Mouse (Mus musculus): ENCODE measurements at regions not wholly inside any gene's neighbourhood (a gene's known extent, or its start where the extent isn't known, plus 50 kb on each side); places are given as distances from the start of the nearest gene placed in this dataset.

- intact Hi-C loops (cut with DNase I) = no loop called here
- no peak for DNase-seq
These were observed 56.9 kb upstream of the Pik3r1 start for GRCm38 (mm10) chr13:101824962-101825361.

- intact Hi-C loops (cut with DNase I) = no loop called here
- DNase-seq = no peak
These were observed 64.0 kb upstream of the Pik3r1 start for GRCm38 (mm10) chr13:101831872-101832629.

- no peak for DNase-seq
- intact Hi-C loops (cut with DNase I) = no loop called here
These were observed 66.5 kb upstream of the Pik3r1 start for GRCm38 (mm10) chr13:101834546-101834945.

- intact Hi-C loops (cut with DNase I) = no loop called here
- no peak for DNase-seq
These were observed 69.0 kb upstream of the Pik3r1 start for GRCm38 (mm10) chr13:101836992-101837391.

- DNase-seq = no peak
- intact Hi-C loops (cut with DNase I) = no loop called here
These were observed 76.7 kb upstream of the Pik3r1 start for GRCm38 (mm10) chr13:101844461-101845440.

- intact Hi-C loops (cut with DNase I) = no loop called here
- no peak for DNase-seq
These were observed 78.0 kb upstream of the Pik3r1 start for GRCm38 (mm10) chr13:101846016-101846415.

GRCm38 (mm10) chr13:101847879-101848600 is 80.0 kb upstream of the Pik3r1 start:
- no peak for DNase-seq
- intact Hi-C loops (cut with DNase I) = no loop called here

- no peak for DNase-seq
- intact Hi-C loops (cut with DNase I) = no loop called here
These were observed 80.7 kb upstream of the Pik3r1 start for GRCm38 (mm10) chr13:101848601-101849147.

- DNase-seq = no peak
- intact Hi-C loops (cut with DNase I) = no loop called here
These were observed 81.4 kb upstream of the Pik3r1 start for GRCm38 (mm10) chr13:101849416-101849815.

GRCm38 (mm10) chr13:101851329-101851728 is 83.3 kb upstream of the Pik3r1 start:
- intact Hi-C loops (cut with DNase I) = no loop called here
- DNase-seq = no peak

- intact Hi-C loops (cut with DNase I) = no loop called here
- DNase-seq = no peak
These were observed 84.9 kb upstream of the Pik3r1 start for GRCm38 (mm10) chr13:101852960-101853359.

GRCm38 (mm10) chr13:101855141-101855540 is 87.1 kb upstream of the Pik3r1 start:
- peak; percentile 42 to 50 for DNase-seq
- intact Hi-C loops (cut with DNase I) = no loop called here

- intact Hi-C loops (cut with DNase I) = no loop called here
These were observed 92.7 kb upstream of the Pik3r1 start for GRCm38 (mm10) chr13:101860704-101861103.

GRCm38 (mm10) chr13:101862011-101862410 is 94.0 kb upstream of the Pik3r1 start:
- no peak for DNase-seq
- intact Hi-C loops (cut with DNase I) = no loop called here

More at GRCm38 (mm10) chr13:101860704-101861103, 92.7 kb upstream of the Pik3r1 start:
- no peak for DNase-seq

- intact Hi-C loops (cut with DNase I) = no loop called here
- DNase-seq = no peak
These were observed 95.0 kb upstream of the Pik3r1 start for GRCm38 (mm10) chr13:101863015-101863414.

- intact Hi-C loops (cut with DNase I) = no loop called here
- no peak for DNase-seq
These were observed 95.6 kb upstream of the Pik3r1 start for GRCm38 (mm10) chr13:101863602-101864001.

GRCm38 (mm10) chr13:101866843-101867242 is 98.8 kb upstream of the Pik3r1 start:
- no peak for DNase-seq
- intact Hi-C loops (cut with DNase I) = no loop called here

- no peak for DNase-seq
- intact Hi-C loops (cut with DNase I) = no loop called here
These were observed 106.7 kb upstream of the Pik3r1 start for GRCm38 (mm10) chr13:101874761-101875160.

GRCm38 (mm10) chr13:101876069-101876468 is 108.1 kb upstream of the Pik3r1 start:
- intact Hi-C loops (cut with DNase I) = no loop called here
- no peak for DNase-seq

GRCm38 (mm10) chr13:101876601-101877000 is 108.6 kb upstream of the Pik3r1 start:
- intact Hi-C loops (cut with DNase I) = no loop called here
- DNase-seq = no peak

All from heart, postnatal 14 days (tissue).